Mouse (Mus musculus): Measurements from ENCODE around the gene Mreg. TPM values are rescaled to one million over a fixed set of nuclear protein-coding genes. Genes with fewer than 3 reads are reported as not detected.
"Not testable (repeated sequence)": the region's sequence is repeated elsewhere in the genome, so short reads cannot be mapped to it uniquely, and the experiment has no call there.

The Mreg gene
- polyA plus RNA-seq, 1 experiment from 2014 or later = 0.74 TPM

DNA sequence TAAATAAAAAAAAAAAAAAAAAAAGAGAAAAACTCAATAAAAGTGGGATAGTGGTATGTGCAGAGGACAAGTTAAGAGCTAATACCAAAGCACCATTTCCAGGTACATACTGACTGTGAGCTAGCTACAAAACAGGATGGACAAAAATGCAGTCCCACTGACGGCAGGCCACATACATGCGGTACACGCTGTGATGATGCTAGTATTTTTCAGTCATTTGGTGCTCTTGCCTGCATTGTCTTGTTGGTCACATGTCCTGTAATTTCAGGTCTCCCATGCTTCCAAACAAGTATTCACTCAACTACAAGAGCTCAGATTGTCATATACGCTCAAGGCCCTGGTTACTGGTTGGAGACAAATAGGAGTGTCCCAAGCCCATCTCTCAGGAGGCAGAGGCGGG lies 15.4 kb upstream of the Mreg start:
- ChIA-PET CTCF (interaction anchor here (0.6 to 1.9 kb wide), 3 partner anchors 10 to 16 kb away, joined by 3 read pairs; no protein-coding TSS in a partner anchor), POLR2A (interaction anchor here (1.3 to 2.1 kb wide), 2 partner anchors 9 to 17 kb away, joined by 3 to 5 read pairs; no protein-coding TSS in a partner anchor)
- no peak for ATAC-seq
- DNase-seq (ENCODE audit: low read depth, low spot score) = no peak
- TF ChIP-seq CTCF (IDR thresholded peaks at IDR 0.05) = no peak
- in situ Hi-C loops (cut with MboI; ENCODE audit: low pct_unique_long_range_greater_than_20kb) = no loop called here
- no peaks in the 10 kb centered on the region for H3K27me3 ChIP-seq

DNA sequence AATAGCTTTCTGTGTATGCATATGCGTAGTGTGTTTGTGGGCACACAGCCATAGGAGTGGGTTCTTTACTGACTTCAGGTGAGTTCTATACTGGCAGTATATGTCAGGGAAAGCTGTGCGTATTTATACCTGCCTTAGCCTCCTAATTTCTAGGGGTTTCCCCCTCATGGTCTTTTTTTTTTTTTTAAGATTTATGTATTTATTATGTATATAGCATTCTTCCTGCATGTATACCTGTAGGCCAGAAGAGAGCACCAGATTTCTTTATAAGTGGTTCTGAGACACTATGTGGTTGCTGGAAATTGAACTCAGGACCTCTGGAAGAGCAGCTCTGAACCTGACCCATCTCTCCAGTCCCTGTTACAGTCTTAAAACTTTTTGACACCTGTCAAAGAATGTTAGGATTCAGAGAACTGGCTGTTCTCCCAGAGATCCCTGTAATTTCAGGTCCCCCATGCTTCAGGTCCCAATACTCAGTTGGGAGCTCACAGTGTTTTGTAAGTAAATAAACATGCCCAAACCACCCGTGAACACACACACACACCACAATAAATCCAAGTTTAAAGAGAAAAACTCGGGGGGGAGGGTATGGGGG lies 14.9 kb upstream of the Mreg start:
- ChIA-PET POLR2A (interaction anchor here (1.3 to 2.1 kb wide), 2 partner anchors 10 to 18 kb away, joined by 3 to 5 read pairs; no protein-coding TSS in a partner anchor), CTCF (interaction anchor here (1.5 to 1.9 kb wide), 2 partner anchors 10 to 11 kb away, joined by 3 read pairs; no protein-coding TSS in a partner anchor)
- TF ChIP-seq CTCF (IDR thresholded peaks at IDR 0.05) = no peak
- in situ Hi-C loops (cut with MboI; ENCODE audit: low pct_unique_long_range_greater_than_20kb) = no loop called here
- H3K27me3 ChIP-seq = no peaks in the 10 kb centered on the region
- no peak for ATAC-seq
- DNase-seq (ENCODE audit: low read depth, low spot score) = no peak

DNA sequence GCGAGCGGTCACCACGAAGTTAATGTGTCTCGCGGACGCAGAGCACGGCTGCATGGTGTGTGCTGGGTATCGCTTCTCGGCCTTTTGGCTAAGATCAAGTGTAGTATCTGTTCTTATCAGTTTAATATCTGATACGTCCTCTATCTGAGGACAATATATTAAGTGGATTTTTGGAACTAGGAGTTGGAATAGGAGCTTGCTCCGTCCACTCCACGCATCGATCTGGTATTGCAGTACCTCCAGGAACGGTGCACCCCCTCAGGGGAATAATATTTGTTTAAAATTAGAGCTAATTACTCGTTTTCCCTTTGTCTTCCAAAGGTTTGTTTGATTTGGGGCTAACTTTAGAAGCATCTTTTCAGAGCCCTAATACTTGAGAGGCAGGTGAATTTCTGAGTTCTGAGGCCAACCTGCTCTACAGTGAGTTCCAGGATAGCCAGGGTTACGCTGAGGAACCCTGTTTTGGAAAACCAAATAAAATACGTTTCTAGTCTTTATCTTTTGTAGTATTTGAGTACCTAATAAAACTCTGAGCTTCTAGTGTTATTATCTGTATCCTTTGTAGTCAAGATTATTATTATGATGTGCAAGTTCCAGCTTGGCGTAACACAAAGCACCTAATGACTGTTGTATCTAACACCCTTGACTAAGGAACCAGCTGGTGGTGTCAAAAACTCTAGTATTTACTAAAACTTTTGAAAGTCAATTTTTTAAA lies 14.2 kb upstream of the Mreg start:
- TF ChIP-seq CTCF (IDR thresholded peaks at IDR 0.05) = no peak
- ChIA-PET POLR2A (interaction anchor here (0.6 to 2.1 kb wide), 3 partner anchors 10 to 575 kb away, joined by 3 to 5 read pairs (median 3); no protein-coding TSS in a partner anchor), CTCF (interaction anchor here (1.9 kb wide), 1 partner anchor 12 kb away, joined by 3 read pairs; no protein-coding TSS in a partner anchor)
- in situ Hi-C loops (cut with MboI; ENCODE audit: low pct_unique_long_range_greater_than_20kb) = no loop called here
- H3K27me3 ChIP-seq = no peaks in the 10 kb centered on the region
- no peak for DNase-seq (ENCODE audit: low read depth, low spot score)
- ATAC-seq = peak; percentile 68

DNA sequence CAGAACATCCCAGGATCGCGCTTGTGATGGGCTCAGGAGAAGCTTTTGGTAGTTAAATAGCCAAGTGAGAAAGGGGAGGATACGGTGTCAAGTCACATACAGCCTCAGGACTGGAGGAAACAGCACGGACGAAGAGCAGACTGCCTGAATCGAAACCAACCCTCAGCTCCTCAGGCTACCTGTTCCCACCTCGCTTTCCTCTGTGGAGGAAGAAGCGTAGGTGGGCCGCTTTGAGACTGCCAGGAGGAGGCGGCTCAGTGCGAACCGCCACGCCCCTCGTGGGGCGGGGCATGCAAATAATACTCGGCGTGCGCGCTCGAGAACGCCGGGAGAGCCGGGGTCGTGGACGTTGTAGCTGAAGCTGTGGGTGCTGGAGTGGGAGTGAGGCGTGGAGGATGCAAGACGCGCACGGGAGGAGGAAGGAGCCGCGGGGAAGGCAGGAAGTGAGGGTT lies 13.6 kb upstream of the Mreg start:
- peak; percentile 66 for ATAC-seq
- H3K27me3 ChIP-seq; in situ Hi-C loops (cut with MboI; ENCODE audit: low pct_unique_long_range_greater_than_20kb); DNase-seq (ENCODE audit: low read depth, low spot score): not testable (repeated sequence)
- ChIA-PET CTCF (interaction anchor here (1.9 kb wide), 1 partner anchor 13 kb away, joined by 3 read pairs; no protein-coding TSS in a partner anchor), POLR2A (interaction anchor here (0.6 to 2.1 kb wide), 2 partner anchors 19 to 574 kb away, joined by 3 to 5 read pairs; no protein-coding TSS in a partner anchor)

DNA sequence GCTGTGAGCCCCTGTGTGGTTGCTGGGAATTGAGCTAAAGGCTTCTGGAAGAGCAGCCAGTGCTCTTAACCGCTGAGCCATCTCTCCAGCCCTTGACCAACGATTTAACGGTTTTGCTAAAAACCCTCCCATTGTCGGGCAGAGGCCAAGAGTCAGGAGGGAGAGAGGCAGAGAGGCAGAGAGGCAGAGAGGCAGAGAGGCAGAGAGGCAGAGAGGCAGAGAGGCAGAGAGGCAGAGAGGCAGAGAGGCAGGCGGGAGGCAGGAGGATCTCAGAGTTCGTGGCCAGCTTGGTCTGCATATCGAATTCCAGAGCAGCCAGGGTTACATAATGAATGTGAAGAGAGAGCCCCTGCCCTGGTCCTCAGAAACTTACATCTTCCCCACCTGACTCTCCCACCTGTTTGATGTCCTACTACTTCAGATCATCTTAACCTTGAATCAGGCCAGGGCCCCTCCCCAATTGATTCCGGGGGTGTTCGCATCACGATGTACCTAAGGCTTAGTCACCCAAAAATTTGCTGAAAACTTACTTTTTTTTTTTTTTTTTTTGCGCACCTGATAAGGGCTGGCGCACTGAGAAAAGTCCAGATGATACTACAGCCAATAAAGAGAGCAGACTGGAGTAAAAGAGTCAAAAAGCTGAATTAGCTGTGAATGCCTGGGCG lies 13.1 kb upstream of the Mreg start:
- in situ Hi-C loops (cut with MboI; ENCODE audit: low pct_unique_long_range_greater_than_20kb) = no loop called here
- ATAC-seq = no peak
- POLR2A ChIA-PET = interaction anchor here (0.8 to 2.1 kb wide), 2 partner anchors 20 to 69 kb away, joined by 3 to 5 read pairs; no protein-coding TSS in a partner anchor

DNA sequence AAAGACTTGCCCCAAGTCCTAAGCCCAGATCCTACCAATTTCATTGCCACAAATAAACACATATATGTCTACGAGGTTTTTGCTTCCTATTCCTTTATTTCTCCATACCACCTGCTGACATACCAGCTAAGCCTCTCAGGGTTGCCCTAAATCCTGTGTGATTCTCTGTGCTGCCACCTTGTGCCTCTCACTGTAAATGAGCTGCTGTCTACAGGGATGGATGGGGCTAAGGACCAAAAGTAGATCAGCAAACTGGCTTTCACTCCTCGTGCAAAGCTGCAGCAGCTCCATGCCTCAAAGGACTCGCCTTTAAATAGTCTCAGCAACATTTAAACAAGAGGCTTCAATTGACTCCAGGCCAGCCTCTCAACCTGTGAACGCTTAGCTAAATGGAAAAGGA lies 7.9 kb upstream of the Mreg start:
- DNase-seq (ENCODE audit: low read depth, low spot score) (no peak), ATAC-seq (peak; percentile 60)
- H3K27me3 ChIP-seq = no peaks in the 10 kb centered on the region
- ChIA-PET CTCF (interaction anchor here (1.0 kb wide), 2 partner anchors 12 to 43 kb away, joined by 3 read pairs; no protein-coding TSS in a partner anchor), POLR2A (no interaction called here)
- peak; percentile 76 for TF ChIP-seq CTCF (IDR thresholded peaks at IDR 0.05)
- in situ Hi-C loops (cut with MboI; ENCODE audit: low pct_unique_long_range_greater_than_20kb) = no loop called here

More for the DNA sequence above, 13.1 kb upstream of the Mreg start:
- CTCF ChIA-PET = no interaction called here
- TF ChIP-seq CTCF (IDR thresholded peaks at IDR 0.05) = no peak
- DNase-seq (ENCODE audit: low read depth, low spot score) = no peak
- H3K27me3 ChIP-seq = no peaks in the 10 kb centered on the region

DNA sequence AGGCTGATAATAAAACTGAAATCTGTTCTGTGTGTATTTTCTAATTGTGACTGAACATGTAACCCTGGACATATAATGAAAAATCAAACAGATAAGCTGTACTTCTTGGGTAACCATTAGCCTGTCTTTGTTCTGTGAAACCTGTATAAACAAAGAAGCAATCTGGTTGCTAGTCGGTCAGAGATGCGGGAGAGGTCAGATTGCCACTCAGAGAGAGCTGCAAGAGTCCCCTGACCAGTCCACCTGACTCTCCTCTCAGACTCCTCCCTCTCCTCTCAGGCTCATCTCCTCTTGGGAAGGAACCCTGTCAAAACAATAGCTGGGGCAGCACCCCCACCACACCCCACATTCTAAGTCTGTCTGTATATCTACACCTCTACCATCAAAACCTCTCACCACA lies 7.0 kb upstream of the Mreg start:
- ChIA-PET POLR2A (no interaction called here), CTCF (no interaction called here)
- no peak for ATAC-seq
- no peak for TF ChIP-seq CTCF (IDR thresholded peaks at IDR 0.05)
- in situ Hi-C loops (cut with MboI; ENCODE audit: low pct_unique_long_range_greater_than_20kb) = no loop called here
- no peaks in the 10 kb centered on the region for H3K27me3 ChIP-seq
- DNase-seq (ENCODE audit: low read depth, low spot score) = no peak

DNA sequence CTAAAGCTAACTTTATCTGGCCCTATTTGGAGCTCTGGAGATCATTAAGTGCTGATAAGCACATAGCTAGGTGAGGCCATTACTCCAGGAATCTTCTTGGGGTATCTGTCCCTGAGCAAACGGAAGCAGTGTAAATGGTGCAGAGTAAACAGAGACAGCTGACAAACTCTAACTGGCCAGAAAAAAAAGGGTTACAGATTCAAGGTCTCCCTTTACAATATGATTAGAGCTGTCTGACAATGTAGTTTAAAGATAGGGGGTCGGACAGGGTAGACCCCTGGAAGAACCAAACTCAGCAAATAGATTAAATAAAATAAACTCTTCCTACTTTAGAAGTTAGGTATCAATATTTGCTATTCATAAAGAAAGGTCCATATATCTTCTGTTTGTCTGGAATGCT lies 6.5 kb upstream of the Mreg start:
- CTCF ChIA-PET = no interaction called here
- in situ Hi-C loops (cut with MboI; ENCODE audit: low pct_unique_long_range_greater_than_20kb) = no loop called here
- no peak for TF ChIP-seq CTCF (IDR thresholded peaks at IDR 0.05)
- no peak for DNase-seq (ENCODE audit: low read depth, low spot score)
- POLR2A ChIA-PET = no interaction called here
- no peaks in the 10 kb centered on the region for H3K27me3 ChIP-seq
- ATAC-seq = no peak

DNA sequence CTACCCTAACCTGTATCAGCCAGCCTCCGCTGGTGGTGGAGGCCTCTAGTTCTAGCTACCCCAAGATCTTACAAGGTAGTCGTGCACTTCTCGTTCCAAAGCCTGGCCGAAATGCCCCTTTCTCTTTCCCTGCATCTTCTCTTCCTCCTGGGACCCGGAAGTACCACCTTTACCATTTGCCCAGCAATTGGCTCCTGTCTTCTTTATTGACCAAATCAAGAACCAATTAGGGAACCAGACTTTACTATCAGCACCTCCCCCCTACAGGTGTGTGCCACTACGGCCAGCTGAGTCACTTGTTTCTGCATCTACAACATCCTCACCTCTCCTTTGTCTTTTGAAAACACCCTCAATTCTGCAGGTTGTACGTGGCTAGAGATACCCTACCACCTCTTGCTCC lies 4.7 kb upstream of the Mreg start:
- in situ Hi-C loops (cut with MboI; ENCODE audit: low pct_unique_long_range_greater_than_20kb) = no loop called here
- POLR2A ChIA-PET = no interaction called here
- ATAC-seq (no peak), DNase-seq (ENCODE audit: low read depth, low spot score) (no peak)
- CTCF ChIA-PET = interaction anchor here (0.9 kb wide), 1 partner anchor 11 kb away, joined by 3 read pairs; no protein-coding TSS in a partner anchor
- H3K27me3 ChIP-seq = no peaks in the 10 kb centered on the region
- no peak for TF ChIP-seq CTCF (IDR thresholded peaks at IDR 0.05)

DNA sequence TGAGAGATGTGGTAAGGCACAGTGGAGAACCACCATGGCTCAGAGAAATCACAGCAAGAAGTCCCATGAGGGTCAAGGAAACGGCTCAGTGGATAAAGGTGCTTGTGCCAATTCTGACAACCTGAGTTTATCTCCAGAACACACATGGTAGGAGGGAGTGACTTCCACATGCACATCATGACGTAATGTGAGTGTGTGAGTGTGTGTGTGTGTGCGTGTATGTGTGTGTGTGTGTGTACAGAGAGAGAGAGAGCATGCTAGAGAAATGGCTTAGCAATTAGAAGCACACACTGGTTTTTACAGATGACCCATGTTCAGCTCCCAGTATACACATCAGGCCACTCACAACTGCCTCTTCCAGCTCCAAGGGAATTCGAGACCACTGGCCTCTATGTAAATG lies 3.1 kb upstream of the Mreg start:
- POLR2A ChIA-PET = no interaction called here
- DNase-seq (ENCODE audit: low read depth, low spot score) (no peak), ATAC-seq (no peak)
- in situ Hi-C loops (cut with MboI; ENCODE audit: low pct_unique_long_range_greater_than_20kb) = no loop called here
- TF ChIP-seq CTCF (IDR thresholded peaks at IDR 0.05) = no peak
- H3K27me3 ChIP-seq = no peaks in the 10 kb centered on the region
- CTCF ChIA-PET = no interaction called here

All from Patski (cell line).